Mouse (Mus musculus) erythroblast, embryonic 14.5 days (primary cell): ENCODE data around the gene Gm10563. TPM values are rescaled to one million over a fixed set of nuclear protein-coding genes. Genes with fewer than 3 reads are reported as not detected.
"Not testable (repeated sequence)": the region's sequence is repeated elsewhere in the genome, so short reads cannot be mapped to it uniquely, and the experiment has no call there.

Experiments used
- H3K27me3 ChIP-seq: 2 replicates; pipeline ENCODE4 v1.6.1; 2012; ENCODE audit warnings: inconsistent platforms; ENCODE audit not compliant: control insufficient read depth
- H3K36me3 ChIP-seq: 2 replicates; pipeline ENCODE4 v1.6.1; 2012; ENCODE audit warnings: mild to moderate bottlenecking, inconsistent platforms; ENCODE audit not compliant: control insufficient read depth
- H3K4me1 ChIP-seq: 2 replicates; pipeline ENCODE4 v1.6.1; 2012; ENCODE audit warnings: inconsistent platforms; ENCODE audit not compliant: control insufficient read depth
- H3K4me3 ChIP-seq: replicated peaks from 2 replicates; pipeline ENCODE3; 2012; ENCODE audit warnings: moderate library complexity, mild to moderate bottlenecking, inconsistent platforms
- H3K9me3 ChIP-seq: 2 replicates; pipeline ENCODE4 v1.6.1; 2012; ENCODE audit warnings: low read length, inconsistent platforms, mixed read lengths; ENCODE audit not compliant: control insufficient read depth
- GATA1 ChIP-seq: IDR thresholded peaks from 2 replicates; pipeline ENCODE4 v1.6.1; 2012; ENCODE audit warnings: low read length, inconsistent platforms, mixed read lengths
- TAL1 ChIP-seq: IDR thresholded peaks from 3 replicates; pipeline ENCODE4 v1.6.1; 2012; ENCODE audit warnings: low read length, inconsistent platforms, mixed read lengths
- polyA plus RNA-seq: library from polyadenylated mRNA; stranded (reverse); fragments of >175 nt; gene quantifications from 2 replicates; pipeline ENCODE4 v1.2.3, GENCODE M21; 2012

Gene Gm10563
- polyA plus RNA-seq: not detected in 2 replicates

- H3K4me1 ChIP-seq, H3K27me3 ChIP-seq, H3K4me3 ChIP-seq, H3K9me3 ChIP-seq: not testable (repeated sequence)
- H3K36me3 ChIP-seq: peaks cover 89% of the 10 kb centered on the region
These were observed at the start of gene Gm10563 for GRCm38 (mm10) chr4:155645308-155645707. Gene Gm10563, minus strand, starts transcription at chr4:155645408.

- Histone ChIP-seq H3K4me3 (peak overlapping the region; percentile 53), H3K4me1 (peaks cover 9% of the 10 kb centered on the region), H3K27me3 (peaks cover 58% of the 10 kb centered on the region), H3K36me3 (no peaks in the 10 kb centered on the region), H3K9me3 (peaks cover 6% of the 10 kb centered on the region; the same call in 1 of the 2 replicates)
- TF ChIP-seq GATA1 (no peak), TAL1 (no peak)
These were observed 49.5 kb upstream of the Gm10563 start for GRCm38 (mm10) chr4:155694482-155695401.

GRCm38 (mm10) chr4:155694111-155694481 is 48.9 kb upstream of the Gm10563 start, which contains the start of gene Fndc10:
Gene Fndc10, plus strand, starts transcription at chr4:155694342.
- no peak for TF ChIP-seq GATA1
- no peak for TF ChIP-seq TAL1
- peak within 1 kb of the TSS; percentile 53 for H3K4me3 ChIP-seq
- peaks cover 6% of the 10 kb centered on the region; the same call in 1 of the 2 replicates for H3K9me3 ChIP-seq
- peaks cover 9% of the 10 kb centered on the region for H3K4me1 ChIP-seq
- H3K36me3 ChIP-seq: no peaks in the 10 kb centered on the region
- H3K27me3 ChIP-seq: peaks cover 58% of the 10 kb centered on the region

GRCm38 (mm10) chr4:155692421-155692820 is 47.2 kb upstream of the Gm10563 start:
- no peak overlapping the region for H3K4me3 ChIP-seq
- H3K36me3 ChIP-seq: no peaks in the 10 kb centered on the region
- peaks cover 58% of the 10 kb centered on the region for H3K27me3 ChIP-seq
- TF ChIP-seq GATA1 (no peak), TAL1 (no peak)
- H3K4me1 ChIP-seq: peaks cover 9% of the 10 kb centered on the region
- H3K9me3 ChIP-seq: peaks cover 6% of the 10 kb centered on the region; the same call in 1 of the 2 replicates

- Histone ChIP-seq H3K36me3 (no peaks in the 10 kb centered on the region), H3K27me3 (peaks cover 50% of the 10 kb centered on the region), H3K4me1 (peaks cover 9% of the 10 kb centered on the region), H3K9me3 (peaks cover 6% of the 10 kb centered on the region; the same call in 1 of the 2 replicates), H3K4me3 (no peak overlapping the region)
- TF ChIP-seq GATA1 (no peak), TAL1 (no peak)
These were observed 45.6 kb upstream of the Gm10563 start for GRCm38 (mm10) chr4:155690571-155691375.

- H3K36me3 ChIP-seq, H3K9me3 ChIP-seq, H3K4me1 ChIP-seq, H3K4me3 ChIP-seq: not testable (repeated sequence)
- peaks cover 20% of the 10 kb centered on the region for H3K27me3 ChIP-seq
These were observed 42.6 kb upstream of the Gm10563 start for GRCm38 (mm10) chr4:155687764-155688163.

GRCm38 (mm10) chr4:155683670-155684277 is 38.6 kb upstream of the Gm10563 start:
- H3K27me3 ChIP-seq, H3K9me3 ChIP-seq, H3K36me3 ChIP-seq, H3K4me3 ChIP-seq, H3K4me1 ChIP-seq: not testable (repeated sequence)

- Histone ChIP-seq H3K36me3 (no peaks in the 10 kb centered on the region), H3K9me3 (no peaks in the 10 kb centered on the region), H3K4me3 (no peak overlapping the region), H3K4me1 (no peaks in the 10 kb centered on the region), H3K27me3 (no peaks in the 10 kb centered on the region; the same call in 1 of the 2 replicates)
- no peak for TF ChIP-seq TAL1
- TF ChIP-seq GATA1: no peak
These were observed 30.8 kb upstream of the Gm10563 start for GRCm38 (mm10) chr4:155675991-155676390.

GRCm38 (mm10) chr4:155672082-155672481 is 26.9 kb upstream of the Gm10563 start:
- Histone ChIP-seq H3K4me1 (peaks cover 18% of the 10 kb centered on the region), H3K4me3 (no peak overlapping the region), H3K36me3 (no peaks in the 10 kb centered on the region), H3K27me3 (no peaks in the 10 kb centered on the region; the same call in 1 of the 2 replicates), H3K9me3 (no peaks in the 10 kb centered on the region)
- TF ChIP-seq TAL1 (no peak), GATA1 (no peak)

- H3K36me3 ChIP-seq, H3K9me3 ChIP-seq, H3K27me3 ChIP-seq: not testable (repeated sequence)
- Histone ChIP-seq H3K4me3 (peak overlapping the region; percentile 78), H3K4me1 (peaks cover 18% of the 10 kb centered on the region)
These were observed 25.0 kb upstream of the Gm10563 start for GRCm38 (mm10) chr4:155670236-155670635.
